Mouse (Mus musculus) cerebellum, postnatal 14 days (tissue): ENCODE results near the gene Ccdc88c.
A peak's percentile ranks its signal among the peaks of the same experiment; 100 is the strongest.

Experiments used
- DNase-seq, 2 experiments: peaks; one replicate each; pipeline ENCODE4 v3.0.0; 2021; ENCODE audit warnings: mixed read lengths in 2 of 2

The Ccdc88c gene

GRCm38 (mm10) chr12:101028954-101029731, at the start of gene Ccdc88c:
Gene Ccdc88c (minus strand): TSS chr12:101029056.
- peak; percentile 81 to 86 for DNase-seq

- DNase-seq, result no peak
These were observed 49.1 kb upstream of the Ccdc88c start for GRCm38 (mm10) chr12:101077955-101078354.

- no peak for DNase-seq
These were observed 46.6 kb upstream of the Ccdc88c start for GRCm38 (mm10) chr12:101075433-101075832.

GRCm38 (mm10) chr12:101074821-101075429, 46.1 kb upstream of the Ccdc88c start:
- DNase-seq, result no peak

- no peak for DNase-seq
These were observed 41.0 kb upstream of the Ccdc88c start for GRCm38 (mm10) chr12:101069813-101070212.

GRCm38 (mm10) chr12:101066329-101066728, 37.5 kb upstream of the Ccdc88c start:
- no peak for DNase-seq

- no peak for DNase-seq
These were observed 11.1 kb upstream of the Ccdc88c start for GRCm38 (mm10) chr12:101039956-101040355.

GRCm38 (mm10) chr12:101028247-101028953, 456 bp downstream of the Ccdc88c start:
- DNase-seq, result no peak

- no peak for DNase-seq
These were observed 1.2 kb downstream of the Ccdc88c start for GRCm38 (mm10) chr12:101027451-101028246.

- peak; percentile 58 to 64 for DNase-seq
These were observed 1.9 kb downstream of the Ccdc88c start for GRCm38 (mm10) chr12:101026946-101027345.

- peak; percentile 39 to 43 for DNase-seq
These were observed 2.3 kb downstream of the Ccdc88c start for GRCm38 (mm10) chr12:101026518-101026917.

- DNase-seq, result no peak
These were observed 2.8 kb downstream of the Ccdc88c start for GRCm38 (mm10) chr12:101026025-101026424.

- no peak for DNase-seq
These were observed 3.5 kb downstream of the Ccdc88c start for GRCm38 (mm10) chr12:101025379-101025778.

GRCm38 (mm10) chr12:101024824-101025223, 4.0 kb downstream of the Ccdc88c start:
- no peak for DNase-seq

GRCm38 (mm10) chr12:101023143-101023542, 5.7 kb downstream of the Ccdc88c start:
- no peak for DNase-seq

GRCm38 (mm10) chr12:101022353-101022752, 6.5 kb downstream of the Ccdc88c start:
- DNase-seq, result peak in 1 of 2 experiments; percentile 3

- no peak for DNase-seq
These were observed 7.2 kb downstream of the Ccdc88c start for GRCm38 (mm10) chr12:101021484-101022226.

- peak; percentile 78 to 79 for DNase-seq
These were observed 8.4 kb downstream of the Ccdc88c start for GRCm38 (mm10) chr12:101020210-101021015.

GRCm38 (mm10) chr12:101019443-101019842, 9.4 kb downstream of the Ccdc88c start:
- no peak for DNase-seq

GRCm38 (mm10) chr12:101019031-101019430, 9.8 kb downstream of the Ccdc88c start:
- no peak for DNase-seq

GRCm38 (mm10) chr12:101017971-101018371, 10.9 kb downstream of the Ccdc88c start:
- no peak for DNase-seq
